Mouse (Mus musculus) myocyte (in vitro differentiated cells): ENCODE results near the gene Adcy1.

Experiments used
- CEBPB ChIP-seq: IDR thresholded peaks from 2 replicates; pipeline ENCODE4 v1.6.1; 2011; ENCODE audit warnings: mild to moderate bottlenecking, moderate library complexity; ENCODE audit not compliant: poor library complexity, insufficient read depth, severe bottlenecking
- POLR2AphosphoS2 ChIP-seq: IDR thresholded peaks from one replicate; pipeline ENCODE4 v1.6.1; 2011; ENCODE audit warnings: low read depth, control low read depth; ENCODE audit not compliant: insufficient read length

- TF ChIP-seq CEBPB (no peak), POLR2AphosphoS2 (no peak)
Observed at GRCm38 (mm10) chr11:7147945-7148344, 84.7 kb downstream of the Adcy1 start.
